Mouse (Mus musculus) liver, embryonic 14.5 days (tissue): ENCODE measurements around the gene 9930021J03Rik.

ENCODE experiments used
- CTCF ChIP-seq: IDR thresholded peaks from 2 replicates; pipeline ENCODE4 v1.5.1; 2016; ENCODE audit warnings: antibody characterized with exemption, low read depth, control low read depth
- EP300 ChIP-seq: IDR thresholded peaks from 2 replicates; pipeline ENCODE4 v1.6.1; 2016; ENCODE audit warnings: antibody characterized with exemption, low read depth

DNA sequence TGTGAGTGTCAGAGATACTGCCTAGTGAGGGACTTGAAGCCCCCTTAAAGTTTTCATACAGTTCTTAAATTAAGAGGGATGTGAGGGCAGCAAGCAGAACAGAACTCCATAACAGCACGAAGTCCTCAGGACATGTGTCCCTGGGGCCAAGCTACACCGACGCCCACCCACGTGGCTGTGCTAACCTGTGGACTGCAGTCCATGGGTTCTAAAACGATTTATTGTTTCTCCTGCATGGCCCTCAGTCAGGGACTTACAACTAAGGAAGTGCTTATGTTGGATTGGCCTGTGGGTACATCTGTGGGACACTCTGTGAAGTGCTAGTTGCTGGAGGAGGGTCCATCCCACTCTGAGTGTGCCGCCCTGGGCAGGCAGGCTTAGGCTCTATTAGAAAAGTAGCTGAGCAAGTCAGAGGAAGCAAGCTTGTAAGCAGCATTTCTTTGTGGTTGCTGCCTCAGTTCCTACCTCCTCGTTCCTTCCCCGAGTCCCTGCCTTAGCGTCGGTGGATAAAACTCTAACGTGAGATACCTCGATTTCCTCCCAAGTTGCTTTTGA lies 17.7 kb upstream of the 9930021J03Rik start:
- TF ChIP-seq CTCF (no peak), EP300 (no peak)
